Mouse (Mus musculus) liver, embryonic 15.5 days (tissue): ENCODE data around the gene Sec22c. TPM values are rescaled to one million over a fixed set of nuclear protein-coding genes. Genes with fewer than 3 reads are reported as not detected.

Experiments
- ATAC-seq: fragments of 200-750 bp; cut with Nextera tagmentation; 2 replicates; pipeline ENCODE4 v1.8.0; 2017; ENCODE audit warnings: moderate number of reproducible peaks, mild to moderate bottlenecking, moderate library complexity; ENCODE audit not compliant: insufficient read depth
- H3K27ac ChIP-seq: fragments of 300-500 bp; sonication (generic); replicated peaks from 2 replicates; pipeline ENCODE4 v1.5.1; 2015; ENCODE audit warnings: mild to moderate bottlenecking, inconsistent platforms
- H3K27me3 ChIP-seq: fragments of 300-500 bp; sonication (generic); 2 replicates; pipeline ENCODE4 v1.6.1; 2015; ENCODE audit warnings: mild to moderate bottlenecking, inconsistent platforms
- H3K36me3 ChIP-seq: fragments of 300-500 bp; sonication (generic); replicated peaks from 2 replicates; pipeline ENCODE4 v1.6.1; 2015; ENCODE audit warnings: moderate library complexity, mild to moderate bottlenecking, inconsistent platforms
- H3K4me1 ChIP-seq: fragments of 300-500 bp; sonication (generic); replicated peaks from 2 replicates; pipeline ENCODE4 v1.6.1; 2015; ENCODE audit warnings: inconsistent platforms
- H3K4me2 ChIP-seq: fragments of 300-500 bp; sonication (generic); 2 replicates; pipeline ENCODE4 v1.6.1; 2015; ENCODE audit warnings: moderate library complexity, mild to moderate bottlenecking, inconsistent platforms
- H3K4me3 ChIP-seq: fragments of 300-500 bp; sonication (generic); replicated peaks from 2 replicates; pipeline ENCODE4 v1.5.1; 2015; ENCODE audit warnings: mild to moderate bottlenecking, inconsistent platforms
- H3K9ac ChIP-seq: fragments of 300-500 bp; sonication (generic); 2 replicates; pipeline ENCODE4 v1.6.1; 2015; ENCODE audit warnings: moderate library complexity, mild to moderate bottlenecking, inconsistent platforms
- H3K9me3 ChIP-seq: fragments of 300-500 bp; sonication (generic); replicated peaks from 2 replicates; pipeline ENCODE4 v1.6.1; 2016; ENCODE audit warnings: inconsistent platforms
- WGBS: fragments of 180-500 bp; shearing (Covaris S2); methylation state at CpG from one replicate; pipeline ENCODE4 v1.1.7; 2015; ENCODE audit warnings: mixed read lengths; ENCODE audit not compliant: insufficient replicate concordance; 5-methylcytosine and 5-hydroxymethylcytosine counted together
- polyA plus RNA-seq: library from polyadenylated mRNA; unstranded; fragments of >200 nt; fragmentation: Nextera tagmentation; extraction: Ambion mirVana; gene quantifications from 2 replicates; pipeline ENCODE4 v1.2.1, GENCODE M21; 2015

Gene Sec22c
- polyA plus RNA-seq, 1 experiment from 2014 or later = 3.6 TPM

DNA sequence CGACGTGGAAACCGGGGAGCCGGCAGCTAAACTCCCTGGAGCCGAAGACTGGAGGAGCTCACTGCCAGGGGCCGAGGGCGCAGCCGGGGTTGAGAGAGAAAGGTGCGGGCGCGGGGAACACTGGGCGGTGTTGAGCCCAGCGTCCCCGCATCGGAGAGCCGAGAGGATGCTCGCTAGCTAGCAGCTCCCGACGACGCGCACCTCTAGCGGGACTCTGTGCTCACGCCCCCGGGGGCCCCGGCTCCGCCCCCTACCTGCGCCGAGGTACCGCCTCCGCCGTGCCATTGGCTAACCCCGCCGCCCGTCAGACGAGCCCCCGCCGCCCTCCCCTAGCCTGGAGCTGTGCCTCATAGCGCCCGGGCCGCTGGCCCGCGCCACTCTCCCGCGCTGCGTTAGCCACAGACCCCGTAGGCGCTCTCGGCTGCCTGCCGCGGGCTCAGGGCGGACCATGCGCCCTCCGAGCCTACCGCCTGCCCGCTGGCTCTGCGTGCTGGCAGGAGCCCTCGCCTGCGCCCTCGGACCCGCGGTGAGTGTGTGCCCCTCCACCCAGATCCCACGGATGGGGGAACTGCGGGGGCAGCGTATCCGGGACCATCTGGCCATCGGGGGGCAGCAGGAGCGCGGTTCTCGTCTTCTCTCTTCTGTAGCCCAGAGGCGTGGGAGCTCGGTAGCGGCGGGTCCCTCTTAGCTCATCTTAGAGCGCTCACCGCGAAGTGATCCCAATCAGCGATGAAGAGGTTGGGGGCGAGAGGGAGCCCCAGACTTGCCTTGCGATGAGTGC is 62.7 kb downstream of the Sec22c start, which contains the start of gene Vipr1:
Vipr1 (plus strand) TSS at position 316 of the 781 bp plus-strand sequence.
- Histone ChIP-seq H3K27ac (no peak within 1 kb of the TSS), H3K4me2 (peak within 1 kb of the TSS; percentile 63), H3K4me1 (peaks cover 13% of the 10 kb centered on the region), H3K9me3 (no peaks in the 10 kb centered on the region), H3K27me3 (peaks cover 78% of the 10 kb centered on the region), H3K9ac (no peak within 1 kb of the TSS), H3K4me3 (peak within 1 kb of the TSS; percentile 44), H3K36me3 (no peaks in the 10 kb centered on the region)
- peak; percentile 70 for ATAC-seq
- under 1% methylated on average over 79 of the region's 79 CpGs for WGBS

DNA sequence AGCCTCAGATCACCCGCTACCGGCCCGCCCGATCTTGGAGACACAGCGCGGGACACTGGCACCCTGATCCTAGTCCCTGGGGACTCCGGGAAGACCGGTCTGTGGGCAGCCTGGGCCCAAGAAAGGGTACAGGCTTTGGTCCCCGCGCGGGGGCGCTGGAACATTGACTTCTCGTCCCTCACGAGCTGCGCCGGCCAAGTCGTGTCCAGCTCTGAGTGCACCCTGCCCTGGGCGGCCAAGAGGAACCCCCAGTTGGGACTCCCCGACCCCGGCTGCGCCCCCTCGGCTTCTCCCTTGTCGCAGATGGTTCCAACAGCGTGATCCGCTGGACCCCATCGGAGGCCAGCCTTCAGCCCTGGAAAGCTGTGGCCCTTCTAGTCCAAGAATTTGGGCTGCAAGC is 63.3 kb downstream of the Sec22c start, which contains the start of gene Lyzl4:
Lyzl4 (minus strand) TSS at position 96 of the 400 bp plus-strand sequence.
- Histone ChIP-seq H3K9ac (no peak within 1 kb of the TSS), H3K9me3 (no peaks in the 10 kb centered on the region)

DNA sequence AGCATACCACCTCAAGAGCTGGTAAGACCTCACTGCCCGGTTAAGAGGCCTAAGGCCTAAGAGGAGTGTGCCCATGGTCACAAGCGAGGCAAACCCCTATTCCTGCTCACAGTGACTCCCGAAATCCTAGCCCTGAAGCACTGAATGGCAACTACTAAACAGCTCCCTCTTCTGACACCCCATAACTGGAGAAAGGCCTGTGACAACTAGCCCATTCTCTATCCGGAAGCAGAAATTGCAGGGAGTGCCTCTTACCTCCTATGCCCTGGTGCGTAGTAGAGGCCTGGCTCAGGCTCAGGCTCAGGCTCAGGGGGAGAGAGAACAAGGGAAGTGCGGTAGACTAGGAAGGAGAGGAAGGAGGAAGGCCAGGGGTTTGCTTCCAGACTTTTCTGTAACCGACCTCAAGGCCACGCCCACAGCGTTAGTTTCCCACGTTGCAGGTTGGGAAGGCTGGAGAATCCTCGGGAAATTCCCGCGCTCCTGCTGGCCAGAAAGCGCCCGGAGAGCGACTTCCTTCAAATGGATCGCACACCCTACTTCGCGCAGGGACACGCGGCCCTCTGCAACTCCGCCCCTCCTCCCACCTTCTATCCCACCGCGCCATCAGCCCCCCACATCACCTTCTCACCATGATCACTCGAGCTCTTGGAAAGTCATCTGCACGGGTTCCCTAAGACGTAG is 63.9 kb downstream of the Sec22c start:
- 0 out of 2 replicates have a peak overlapping the region, but pooled peaks have one; percentile 44 for H3K4me3 ChIP-seq
- no peaks in the 10 kb centered on the region for H3K9me3 ChIP-seq
- H3K36me3 ChIP-seq = no peaks in the 10 kb centered on the region
- ATAC-seq = no peak
- WGBS = 9% methylated on average over 27 of the region's 27 CpGs
- H3K27ac ChIP-seq = no peak overlapping the region
- H3K27me3 ChIP-seq = peaks cover 78% of the 10 kb centered on the region
- peak overlapping the region; percentile 63 for H3K4me2 ChIP-seq
- peaks cover 13% of the 10 kb centered on the region for H3K4me1 ChIP-seq
- H3K9ac ChIP-seq = no peak overlapping the region

More for the DNA sequence above, 63.3 kb downstream of the Sec22c start, which contains the start of gene Lyzl4:
- Histone ChIP-seq H3K4me2 (peak within 1 kb of the TSS; percentile 63), H3K4me1 (peaks cover 13% of the 10 kb centered on the region), H3K36me3 (no peaks in the 10 kb centered on the region), H3K4me3 (peak within 1 kb of the TSS; percentile 44), H3K27me3 (peaks cover 78% of the 10 kb centered on the region), H3K27ac (no peak within 1 kb of the TSS)
- under 1% methylated on average over 26 of the region's 26 CpGs for WGBS
- ATAC-seq = peak; percentile 56; the same call in 1 of the 2 replicates

DNA sequence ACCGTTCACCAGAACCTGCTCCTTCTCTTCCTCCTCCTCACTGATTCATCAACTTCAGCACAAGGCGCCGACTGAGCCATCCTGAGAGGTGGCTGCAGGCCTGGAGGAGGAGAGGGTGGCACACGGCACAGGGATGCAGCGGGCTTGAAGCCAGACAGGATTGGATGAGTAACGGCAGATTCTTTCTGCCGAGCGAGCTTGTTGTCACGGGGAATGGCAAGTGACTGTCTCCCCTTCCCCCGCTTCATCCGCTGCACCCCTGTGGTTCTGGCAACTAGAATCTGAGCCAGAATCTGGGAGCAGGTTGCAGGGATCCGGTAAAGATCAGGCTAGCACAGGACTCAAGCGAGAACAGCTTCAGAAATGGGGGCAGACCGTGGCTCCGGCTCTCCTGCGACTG is 65.5 kb downstream of the Sec22c start:
- H3K27me3 ChIP-seq = peaks cover 64% of the 10 kb centered on the region
- WGBS = 60% methylated on average over 16 of the region's 16 CpGs
- H3K27ac ChIP-seq = no peak overlapping the region
- ATAC-seq = no peak
- no peak overlapping the region for H3K9ac ChIP-seq
- H3K4me1 ChIP-seq = peaks cover 13% of the 10 kb centered on the region
- no peak overlapping the region for H3K4me3 ChIP-seq
- no peaks in the 10 kb centered on the region for H3K36me3 ChIP-seq
- no peak overlapping the region for H3K4me2 ChIP-seq
- no peaks in the 10 kb centered on the region for H3K9me3 ChIP-seq

DNA sequence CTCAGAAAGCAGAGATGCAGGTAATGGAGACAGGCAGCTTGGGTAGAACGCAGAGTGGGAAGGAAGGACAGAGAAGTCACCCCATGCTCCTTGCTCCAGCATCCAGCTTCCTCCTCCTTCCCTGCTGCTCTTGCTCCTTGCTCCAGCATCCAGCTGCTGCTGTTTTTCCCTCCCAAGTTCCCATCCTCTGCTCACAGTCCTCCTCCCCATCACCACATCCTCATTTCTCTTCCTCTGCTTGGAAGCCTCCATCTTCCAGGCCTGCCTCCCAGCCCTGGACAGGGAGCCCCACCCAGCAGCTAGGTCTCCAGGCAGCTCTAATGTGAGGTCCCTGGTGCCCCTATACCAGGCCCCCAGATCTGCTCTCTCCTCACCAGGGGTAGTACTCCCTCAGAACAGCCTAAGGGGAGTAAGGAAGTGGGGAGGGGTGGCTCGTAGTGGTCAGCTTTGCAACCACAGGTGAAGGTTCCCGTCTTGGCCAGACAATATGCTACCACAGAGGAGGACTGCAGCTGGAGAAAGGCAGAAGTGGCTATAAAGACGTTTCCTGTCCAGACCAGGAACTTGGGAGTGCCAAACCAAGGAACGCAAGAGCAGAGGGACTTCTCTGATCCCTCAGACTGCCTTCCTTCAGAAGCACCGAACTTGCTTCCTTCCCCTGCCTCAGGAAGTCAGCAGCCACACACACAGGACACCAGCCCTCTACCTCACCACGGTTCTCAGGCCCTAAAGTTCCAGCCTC is 69.3 kb downstream of the Sec22c start:
- ATAC-seq = no peak
- WGBS = 20% methylated on average over 7 of the region's 7 CpGs
- Histone ChIP-seq H3K36me3 (no peaks in the 10 kb centered on the region), H3K4me3 (no peak overlapping the region), H3K9me3 (no peaks in the 10 kb centered on the region), H3K27ac (no peak overlapping the region), H3K27me3 (peaks cover 26% of the 10 kb centered on the region), H3K4me2 (no peak overlapping the region), H3K4me1 (no peaks in the 10 kb centered on the region), H3K9ac (no peak overlapping the region)

DNA sequence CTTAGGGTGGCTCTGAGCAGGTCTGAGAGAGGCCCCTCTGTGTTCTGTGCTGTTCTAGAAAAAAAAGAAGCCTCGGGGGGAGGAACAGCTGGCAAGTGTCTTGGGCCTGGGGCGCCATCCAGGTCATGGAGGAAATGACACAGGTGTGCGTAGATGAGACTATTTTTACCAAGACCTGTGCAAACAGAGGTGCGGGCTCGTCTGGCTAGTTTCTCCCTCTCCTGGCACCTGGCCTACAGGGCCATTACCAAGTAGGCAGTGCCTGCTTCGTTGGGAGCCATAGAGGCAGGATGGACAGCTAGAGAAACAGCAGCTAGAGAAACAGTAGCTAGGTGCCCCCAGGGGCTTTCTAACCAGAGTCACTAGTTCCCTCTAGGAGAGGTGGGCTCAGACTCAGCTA is 72.0 kb downstream of the Sec22c start:
- no peaks in the 10 kb centered on the region for H3K4me1 ChIP-seq

DNA sequence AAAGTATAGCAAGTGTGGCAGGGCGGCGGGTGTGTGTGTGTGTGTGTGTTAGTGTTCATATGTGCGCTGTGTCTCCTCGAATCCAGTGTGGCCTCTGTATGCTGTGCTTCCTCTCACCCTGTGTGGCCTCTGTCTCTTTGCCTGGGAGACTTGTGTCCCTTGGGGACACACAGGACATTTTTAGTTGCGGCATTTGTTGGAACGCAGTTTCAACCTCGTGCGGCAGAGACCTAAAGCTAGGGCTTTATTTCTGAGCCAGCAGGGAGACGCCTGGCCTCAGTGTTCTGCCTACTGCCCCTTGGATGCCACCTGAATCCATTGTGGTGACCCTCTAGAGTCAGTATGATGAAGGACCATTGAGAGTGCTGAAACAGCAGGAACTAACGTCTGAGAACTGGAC is 72.4 kb downstream of the Sec22c start:
- H3K4me3 ChIP-seq = no peak overlapping the region
- no peak for ATAC-seq

More for the DNA sequence above, 72.0 kb downstream of the Sec22c start:
- H3K27ac ChIP-seq = no peak overlapping the region
- no peaks in the 10 kb centered on the region for H3K27me3 ChIP-seq
- no peaks in the 10 kb centered on the region for H3K9me3 ChIP-seq
- H3K4me2 ChIP-seq = no peak overlapping the region
- no peak overlapping the region for H3K9ac ChIP-seq
- WGBS = 57% methylated on average over 6 of the region's 6 CpGs
- H3K36me3 ChIP-seq = no peaks in the 10 kb centered on the region
- no peak overlapping the region for H3K4me3 ChIP-seq
- ATAC-seq = no peak

DNA sequence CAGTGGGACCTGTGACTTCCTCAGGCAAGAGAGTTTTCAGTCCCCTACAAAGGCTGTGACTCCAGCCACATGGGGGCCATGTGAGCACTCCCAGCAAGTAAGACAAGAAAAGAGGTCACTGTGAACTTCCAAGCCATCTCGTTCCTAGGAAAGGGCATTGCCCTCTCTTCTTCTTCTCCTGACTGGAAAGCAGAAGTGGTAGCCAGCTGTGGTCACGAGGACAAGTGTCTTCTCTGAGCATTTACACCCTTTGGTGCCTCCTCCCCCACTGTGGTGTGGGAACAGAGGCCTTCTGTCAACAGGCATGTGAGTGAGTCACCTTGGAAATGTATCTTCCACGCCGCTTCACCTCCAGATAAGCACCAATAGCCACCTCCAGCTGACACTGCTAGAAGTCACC is 73.3 kb downstream of the Sec22c start:
- no peak for ATAC-seq
- no peaks in the 10 kb centered on the region for H3K36me3 ChIP-seq
- no peaks in the 10 kb centered on the region for H3K27me3 ChIP-seq
- no peaks in the 10 kb centered on the region for H3K4me1 ChIP-seq
- no peak overlapping the region for H3K9ac ChIP-seq
- no peak overlapping the region for H3K27ac ChIP-seq
- WGBS = 17% methylated on average over 4 of the region's 4 CpGs
- no peak overlapping the region for H3K4me3 ChIP-seq
- H3K9me3 ChIP-seq = no peaks in the 10 kb centered on the region
- H3K4me2 ChIP-seq = no peak overlapping the region

More for the DNA sequence above, 72.4 kb downstream of the Sec22c start:
- no peak overlapping the region for H3K9ac ChIP-seq
- 84% methylated on average over 10 of the region's 10 CpGs for WGBS
- no peak overlapping the region for H3K27ac ChIP-seq
- no peaks in the 10 kb centered on the region for H3K4me1 ChIP-seq
- no peak overlapping the region for H3K4me2 ChIP-seq
- no peaks in the 10 kb centered on the region for H3K36me3 ChIP-seq
- no peaks in the 10 kb centered on the region for H3K9me3 ChIP-seq
- H3K27me3 ChIP-seq = no peaks in the 10 kb centered on the region

DNA sequence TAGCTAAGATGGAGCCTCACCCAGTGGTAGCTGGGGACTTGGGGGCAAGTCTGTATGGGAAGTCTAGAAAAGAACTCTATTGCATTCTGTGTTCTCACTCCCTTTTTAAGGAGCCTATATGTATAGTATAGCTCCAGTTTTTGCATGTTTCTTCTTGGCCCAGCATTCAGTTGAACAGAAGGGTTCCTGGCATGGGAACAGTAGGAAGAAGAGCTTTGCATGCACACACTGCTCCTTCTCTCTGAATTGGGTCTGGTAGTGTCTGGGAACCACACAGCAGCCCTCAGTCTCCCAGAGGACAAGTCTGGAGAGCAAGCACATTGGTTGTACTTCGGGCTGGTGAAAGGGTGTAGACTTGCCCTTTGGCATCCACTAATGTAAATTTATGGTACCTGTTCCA is 74.7 kb downstream of the Sec22c start:
- no peaks in the 10 kb centered on the region for H3K9me3 ChIP-seq
- no peaks in the 10 kb centered on the region for H3K36me3 ChIP-seq
- H3K27ac ChIP-seq = no peak overlapping the region
- ATAC-seq = no peak
- no peaks in the 10 kb centered on the region for H3K4me1 ChIP-seq
- no peaks in the 10 kb centered on the region for H3K27me3 ChIP-seq
- H3K4me3 ChIP-seq = no peak overlapping the region
- no peak overlapping the region for H3K9ac ChIP-seq
- 33% methylated on average over 1 of the region's 1 CpGs for WGBS
- H3K4me2 ChIP-seq = no peak overlapping the region
